Mouse (Mus musculus) A20 (cell line): Measurements from ENCODE around the gene Txnip.

Experiments
- DNase-seq: peaks from one replicate; pipeline ENCODE4 v3.0.0-alpha.2; 2011; ENCODE audit warnings: low read depth, low spot score

Gene Txnip

DNA sequence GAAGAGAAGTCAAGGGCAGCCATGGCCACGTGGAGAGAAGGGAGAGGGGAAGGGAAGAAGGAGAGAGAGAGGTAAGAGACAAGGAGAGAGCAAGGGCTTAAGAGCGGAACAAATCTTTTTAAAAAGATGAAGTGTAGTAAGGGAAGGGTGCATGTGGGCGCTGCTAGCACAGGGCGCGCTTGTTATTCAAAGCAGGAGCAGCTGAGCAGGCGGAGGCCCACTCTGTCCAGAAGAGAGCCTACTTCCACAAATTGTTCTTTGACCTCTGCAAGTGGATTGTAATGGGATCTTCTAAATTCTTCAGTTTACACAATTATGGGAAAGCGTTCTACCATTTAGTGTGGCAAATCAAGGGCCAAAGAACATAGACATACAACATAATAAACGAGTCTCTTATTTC lies 10.8 kb downstream of the Txnip start:
- DNase-seq, result no peak

- DNase-seq, result no peak
Observed at GRCm38 (mm10) chr3:96569506-96569905, 11.7 kb downstream of the Txnip start.

- no peak for DNase-seq
Observed at GRCm38 (mm10) chr3:96569966-96570605, 12.3 kb downstream of the Txnip start.

- DNase-seq, result no peak
Observed at GRCm38 (mm10) chr3:96570643-96571042, 12.9 kb downstream of the Txnip start.

GRCm38 (mm10) chr3:96571336-96571735 lies 13.6 kb downstream of the Txnip start:
- no peak for DNase-seq

- no peak for DNase-seq
Observed at GRCm38 (mm10) chr3:96571896-96572698, 14.3 kb downstream of the Txnip start.

DNA sequence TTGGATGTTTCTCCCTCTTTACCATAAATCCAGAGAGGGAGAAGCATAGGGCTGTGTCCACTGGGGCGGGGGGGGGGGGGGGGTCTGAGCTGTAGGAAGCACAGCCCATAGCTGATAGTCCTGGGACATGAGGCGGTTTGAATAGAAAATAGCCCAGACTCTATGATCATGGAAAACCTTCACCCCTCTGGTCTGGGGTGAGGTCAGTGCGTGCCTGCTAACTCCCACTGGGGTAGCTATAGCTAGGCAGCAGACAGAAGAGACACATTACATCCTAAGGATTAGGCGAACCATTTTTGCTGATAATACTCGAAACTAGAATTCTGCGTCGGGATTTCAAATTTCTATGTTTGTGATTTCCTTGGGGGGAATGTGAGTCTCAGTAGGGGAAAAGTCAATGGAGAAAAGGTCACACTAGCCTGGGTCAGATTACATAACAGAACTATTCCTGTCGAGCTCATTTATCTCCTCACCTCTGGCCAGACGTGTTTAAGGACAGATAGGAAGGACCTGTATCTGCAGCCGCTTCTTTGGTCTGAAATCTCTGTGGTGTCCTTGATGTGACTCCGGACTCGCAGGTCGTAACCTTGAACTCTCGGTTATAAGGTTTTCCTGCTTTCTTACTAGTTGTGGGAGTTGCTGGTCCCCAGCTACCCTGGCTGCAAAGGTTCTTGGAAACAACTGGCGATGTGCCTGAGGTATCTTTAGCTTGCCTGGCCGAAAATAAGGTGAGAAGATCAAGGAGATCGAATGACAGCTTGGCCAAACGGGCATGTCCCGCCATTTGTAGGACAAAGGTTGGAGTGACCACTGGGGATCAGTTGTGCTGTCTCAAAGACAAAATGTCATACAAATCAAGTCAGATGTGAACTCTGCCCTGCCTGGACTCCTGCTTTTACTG lies 16.1 kb downstream of the Txnip start:
- DNase-seq, result no peak

DNA sequence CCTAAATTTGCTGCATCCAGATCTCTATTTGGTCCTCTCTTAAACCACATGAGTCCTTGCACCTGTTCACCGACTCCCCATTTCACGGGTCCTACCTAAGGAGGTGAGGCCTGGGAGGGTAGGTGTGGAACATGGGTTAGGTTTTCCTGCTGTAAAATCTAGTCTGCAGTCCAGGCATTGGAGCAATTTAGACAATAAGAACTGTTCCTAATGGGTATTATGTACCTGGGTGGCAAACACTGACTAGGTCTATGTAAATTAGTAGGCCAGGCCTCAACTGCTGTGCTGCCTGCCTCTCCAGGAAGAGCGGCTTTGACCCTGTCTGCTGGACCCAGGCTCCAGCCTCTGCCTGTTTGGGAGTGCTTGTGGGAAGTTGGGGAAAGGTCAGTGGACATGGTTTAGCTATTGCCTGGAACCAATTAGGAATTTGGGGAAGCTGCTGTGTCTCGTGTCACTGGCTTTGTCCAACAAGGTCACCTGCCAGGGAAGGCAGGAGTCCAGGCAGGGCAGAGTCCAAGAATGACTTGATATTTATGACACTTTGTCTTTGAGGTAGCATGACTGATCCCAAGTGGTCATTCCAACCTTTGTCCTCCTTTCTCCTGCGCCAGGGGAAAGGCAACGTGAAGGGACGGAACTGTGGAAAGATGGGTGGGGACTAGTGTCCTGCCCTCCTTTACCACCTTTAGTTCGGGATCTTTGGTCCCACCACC lies 17.7 kb downstream of the Txnip start:
- no peak for DNase-seq

- DNase-seq, result no peak
Observed at GRCm38 (mm10) chr3:96576005-96576658, 18.4 kb downstream of the Txnip start.

DNA sequence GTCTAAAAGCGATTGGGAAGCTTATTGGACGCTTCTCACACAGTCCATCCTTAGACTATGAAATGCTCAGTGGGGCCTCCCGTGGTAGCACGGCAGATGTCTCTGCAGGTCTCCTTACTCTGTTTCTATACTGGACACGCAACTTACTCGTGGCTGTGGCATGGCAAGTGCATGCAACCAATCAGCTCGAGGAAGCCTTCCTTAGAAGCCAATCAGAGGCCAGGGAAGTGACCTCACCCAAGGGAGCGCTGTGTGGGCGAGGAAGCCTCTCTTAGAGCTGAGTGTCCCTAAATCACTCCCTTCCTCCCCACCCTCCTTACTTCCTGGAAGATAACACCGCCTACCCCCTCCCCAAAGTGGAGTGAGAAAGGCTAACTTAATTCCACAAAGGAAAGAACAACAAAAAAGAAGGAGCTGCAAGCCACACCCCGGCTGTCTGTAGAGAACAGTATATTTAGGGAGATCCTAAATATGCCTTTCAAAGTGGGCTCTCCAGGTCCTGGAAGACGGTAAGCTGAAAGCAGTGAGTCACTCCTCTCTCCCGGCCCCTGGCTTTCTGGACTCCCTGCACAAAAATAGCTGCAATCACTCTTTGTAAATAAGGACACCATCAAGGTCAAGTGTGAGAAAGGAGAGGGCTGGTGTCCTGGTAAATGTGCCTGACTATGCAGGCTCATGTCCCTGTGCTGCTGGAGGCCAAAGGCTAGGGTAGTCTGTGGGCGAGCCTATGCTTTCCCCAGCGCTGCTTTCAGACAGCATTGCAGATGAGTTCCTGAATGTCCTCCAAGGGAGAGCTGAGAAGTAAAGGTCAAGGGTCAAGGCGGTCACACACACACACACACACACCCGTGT lies 19.2 kb downstream of the Txnip start, which contains the start of gene Gm16253:
Gene Gm16253, plus strand, starts transcription at position 295 of the 852 bp plus-strand sequence.
- peak; percentile 94 for DNase-seq

DNA sequence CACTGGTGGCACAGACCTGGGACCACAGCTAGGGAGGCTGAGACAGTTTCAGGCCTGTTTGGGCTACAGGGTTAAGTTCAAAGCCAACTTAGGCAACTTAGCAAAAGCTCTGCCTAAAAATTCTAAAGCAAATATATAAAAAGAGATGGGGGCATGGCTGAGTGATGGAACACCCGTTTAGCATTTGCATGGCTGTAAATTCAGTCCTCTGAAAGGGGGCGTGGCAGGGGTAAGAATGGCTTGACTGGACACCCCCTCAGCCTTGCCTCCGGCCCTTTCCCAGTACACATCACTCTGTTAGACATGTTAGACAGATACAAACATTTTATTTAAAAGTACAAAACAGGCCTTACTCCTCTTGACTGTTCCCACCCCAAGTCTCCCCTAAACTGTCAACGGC lies 19.8 kb downstream of the Txnip start:
- no peak for DNase-seq

GRCm38 (mm10) chr3:96578561-96579238 lies 20.9 kb downstream of the Txnip start:
- DNase-seq, result no peak

GRCm38 (mm10) chr3:96579239-96579750 lies 21.5 kb downstream of the Txnip start:
- DNase-seq, result no peak

DNA sequence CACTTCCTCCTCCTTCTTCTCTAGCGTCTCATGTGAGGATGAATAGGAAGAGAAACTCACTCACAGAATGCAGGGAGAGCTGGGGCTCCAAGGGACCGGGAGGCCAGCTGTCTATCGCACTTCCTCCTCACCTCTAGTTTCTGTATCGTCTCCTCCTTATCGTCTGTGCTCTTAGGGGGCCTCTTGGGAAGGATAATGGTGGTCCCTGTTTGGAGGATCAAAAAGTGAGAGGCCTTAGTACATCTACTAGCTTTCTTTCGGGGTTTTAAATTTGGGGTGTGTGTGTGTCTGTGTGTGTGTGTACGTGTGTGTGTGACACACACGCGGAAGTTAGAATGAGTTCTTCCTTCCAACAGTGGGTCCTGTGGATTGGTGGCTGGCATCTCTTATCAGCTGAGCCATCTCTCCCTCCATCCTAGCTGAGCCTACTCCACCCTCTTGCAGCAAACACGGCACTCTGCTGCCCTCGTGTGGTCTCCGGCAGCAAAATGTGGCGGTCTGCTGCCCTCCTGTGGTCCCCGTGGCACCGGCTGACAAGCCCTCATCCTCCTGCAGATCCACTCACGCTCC lies 22.2 kb downstream of the Txnip start:
- DNase-seq, result peak; percentile 91

DNA sequence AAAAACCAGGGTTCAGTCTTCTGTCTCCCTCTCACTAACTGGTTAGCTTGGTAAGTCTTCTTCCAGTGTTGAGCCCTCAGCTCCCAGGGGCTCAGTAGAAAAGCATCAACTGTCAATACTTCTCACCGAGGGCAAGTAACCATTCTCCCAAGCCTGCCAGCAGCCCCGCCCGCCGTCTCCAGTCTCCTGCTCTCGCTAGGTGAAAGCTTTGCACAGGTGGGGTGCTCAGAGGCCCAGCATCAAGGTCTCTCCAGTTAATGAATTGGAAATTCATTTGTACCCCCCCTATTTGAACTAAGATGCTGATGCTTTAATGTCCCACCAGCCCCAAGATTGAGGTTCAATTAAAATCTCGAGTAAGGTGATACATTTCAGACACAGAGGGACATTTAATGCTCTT lies 23.4 kb downstream of the Txnip start:
- DNase-seq, result no peak

DNA sequence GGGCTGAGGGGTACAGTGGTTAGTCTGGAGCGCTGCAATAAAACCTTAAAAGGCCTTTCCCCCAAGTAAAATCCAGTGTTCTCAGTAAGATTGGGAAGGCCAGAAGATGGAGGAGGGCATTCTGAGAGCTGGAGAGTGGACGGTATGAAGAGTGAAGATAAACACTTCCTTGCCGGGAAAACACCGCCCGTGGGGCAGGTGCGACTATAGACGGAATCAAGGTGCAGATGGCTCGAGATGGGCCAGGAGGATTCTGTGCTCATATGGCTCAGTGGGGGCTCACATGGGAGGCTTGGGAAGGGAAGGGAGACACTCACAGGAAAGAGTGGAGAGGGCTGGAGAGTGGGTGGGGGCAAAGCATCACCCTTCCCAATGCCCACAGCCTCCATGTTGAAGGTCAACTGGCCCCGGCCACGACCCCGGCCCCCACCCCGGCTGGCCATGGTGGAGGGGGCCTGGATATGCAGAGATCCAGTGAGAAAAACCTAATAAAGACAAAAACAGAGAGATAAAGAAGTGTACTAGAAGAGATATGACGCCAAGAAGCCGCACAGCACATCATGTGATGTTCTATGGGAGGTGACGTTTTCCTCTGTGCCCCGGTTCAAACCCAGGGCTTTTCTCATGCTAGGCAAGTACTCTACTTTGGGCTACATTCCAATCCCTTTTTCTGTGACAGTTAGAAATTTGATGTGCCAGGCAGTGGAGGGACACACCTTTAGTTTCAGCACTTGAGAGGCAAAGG lies 24.2 kb downstream of the Txnip start:
- DNase-seq, result no peak

DNA sequence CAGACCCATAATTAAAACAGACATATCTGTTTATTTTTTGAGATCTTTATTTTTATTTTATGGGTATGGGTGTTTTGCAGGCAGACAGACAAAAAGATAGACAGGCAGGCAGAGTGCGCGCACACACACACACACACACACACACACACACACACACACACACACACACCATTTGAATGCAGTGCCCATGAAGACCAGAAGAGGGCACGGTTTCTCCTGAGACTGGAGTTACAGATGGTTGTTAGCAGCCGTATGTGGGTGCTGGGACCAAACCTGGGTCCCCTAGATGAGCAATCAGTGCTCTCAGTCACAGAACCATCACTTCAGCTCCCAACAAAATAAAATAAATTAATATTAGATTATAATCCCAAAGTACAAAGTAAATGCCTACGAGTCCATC lies 25.6 kb downstream of the Txnip start:
- DNase-seq, result peak; percentile 24

DNA sequence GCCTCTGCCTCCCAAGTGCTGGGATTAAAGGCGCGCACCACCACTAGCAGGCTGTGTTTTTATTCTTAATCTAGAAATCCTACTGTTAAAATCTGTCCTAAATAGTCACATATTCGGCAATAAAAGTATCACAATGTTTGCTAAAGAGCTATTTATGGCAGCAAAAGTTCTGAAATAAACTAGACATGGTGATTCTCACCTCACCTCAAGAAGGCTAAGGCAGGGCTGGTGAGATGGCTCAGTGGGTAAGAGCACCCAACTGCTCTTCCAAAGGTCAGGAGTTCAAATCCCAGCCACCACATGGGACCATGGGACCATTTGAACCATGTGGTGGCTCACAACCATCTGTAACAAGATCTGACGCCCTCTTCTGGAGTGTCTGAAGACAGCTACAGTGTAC lies 32.9 kb downstream of the Txnip start:
- no peak for DNase-seq
